Mouse (Mus musculus) cerebellum, adult 11-12 months (tissue): ENCODE measurements around the gene Ccdc27.

Experiments used
- DNase-seq: peaks from one replicate; pipeline ENCODE4 v3.0.0; 2022

The Ccdc27 gene

GRCm38 (mm10) chr4:154042577-154042976, at the start of gene Ccdc27:
Gene Ccdc27 (minus strand): TSS chr4:154042677.
- DNase-seq: no peak

GRCm38 (mm10) chr4:154091356-154091755, 48.9 kb upstream of the Ccdc27 start:
- DNase-seq: no peak

- no peak for DNase-seq
Observed at GRCm38 (mm10) chr4:154089205-154089604, 46.7 kb upstream of the Ccdc27 start.

GRCm38 (mm10) chr4:154086436-154086835, 44.0 kb upstream of the Ccdc27 start:
- no peak for DNase-seq

- no peak for DNase-seq
Observed at GRCm38 (mm10) chr4:154085856-154086255, 43.4 kb upstream of the Ccdc27 start.

- no peak for DNase-seq
Observed at GRCm38 (mm10) chr4:154081974-154082373, 39.5 kb upstream of the Ccdc27 start.

- DNase-seq: peak; percentile 59
Observed at GRCm38 (mm10) chr4:154081021-154081420, 38.5 kb upstream of the Ccdc27 start.

GRCm38 (mm10) chr4:154080211-154080610, 37.7 kb upstream of the Ccdc27 start:
- no peak for DNase-seq

GRCm38 (mm10) chr4:154071941-154072340, 29.5 kb upstream of the Ccdc27 start:
- DNase-seq: no peak

GRCm38 (mm10) chr4:154071521-154071920, 29.0 kb upstream of the Ccdc27 start:
- DNase-seq: no peak

- no peak for DNase-seq
Observed at GRCm38 (mm10) chr4:154070896-154071295, 28.4 kb upstream of the Ccdc27 start.

GRCm38 (mm10) chr4:154064827-154065773, 22.6 kb upstream of the Ccdc27 start:
- DNase-seq: no peak

GRCm38 (mm10) chr4:154057696-154058095, 15.2 kb upstream of the Ccdc27 start:
- DNase-seq: no peak

- no peak for DNase-seq
Observed at GRCm38 (mm10) chr4:154056661-154057060, 14.2 kb upstream of the Ccdc27 start.

- DNase-seq: no peak
Observed at GRCm38 (mm10) chr4:154056046-154056445, 13.6 kb upstream of the Ccdc27 start.

GRCm38 (mm10) chr4:154055482-154055881, 13.0 kb upstream of the Ccdc27 start:
- DNase-seq: no peak

- no peak for DNase-seq
Observed at GRCm38 (mm10) chr4:154053065-154053464, 10.6 kb upstream of the Ccdc27 start.

- no peak for DNase-seq
Observed at GRCm38 (mm10) chr4:154051401-154051800, 8.9 kb upstream of the Ccdc27 start.

GRCm38 (mm10) chr4:154045837-154046236, 3.4 kb upstream of the Ccdc27 start:
- no peak for DNase-seq

- no peak for DNase-seq
Observed at GRCm38 (mm10) chr4:154037123-154037522, 5.4 kb downstream of the Ccdc27 start.

GRCm38 (mm10) chr4:154028646-154029045, 13.8 kb downstream of the Ccdc27 start:
- DNase-seq: no peak

- no peak for DNase-seq
Observed at GRCm38 (mm10) chr4:154028066-154028465, 14.4 kb downstream of the Ccdc27 start.

- DNase-seq: no peak
Observed at GRCm38 (mm10) chr4:154026441-154026761, 16.1 kb downstream of the Ccdc27 start.

GRCm38 (mm10) chr4:154025641-154026440, 16.6 kb downstream of the Ccdc27 start, which contains the start of gene Smim1:
Gene Smim1 (minus strand): TSS chr4:154026230.
- DNase-seq: peak; percentile 59
